Mouse (Mus musculus) limb, embryonic 12.5 days (tissue): ENCODE measurements around the gene Fam196b. TPM values are rescaled to one million over a fixed set of nuclear protein-coding genes. Genes with fewer than 3 reads are reported as not detected.

Source experiments
- ATAC-seq: fragments of 200-750 bp; cut with Nextera tagmentation; 2 replicates; pipeline ENCODE4 v1.8.0; 2017; ENCODE audit warnings: low read depth, moderate TSS enrichment; ENCODE audit not compliant: insufficient number of reproducible peaks, insufficient read depth, low FRiP score, low TSS enrichment
- H3K27ac ChIP-seq: fragments of 300-500 bp; sonication (generic); 2 replicates; pipeline ENCODE4 v1.5.1; 2016; ENCODE audit warnings: mild to moderate bottlenecking, moderate library complexity
- H3K27me3 ChIP-seq: fragments of 300-500 bp; sonication (generic); 2 replicates; pipeline ENCODE4 v1.6.1; 2016; ENCODE audit warnings: mild to moderate bottlenecking, moderate library complexity
- H3K36me3 ChIP-seq: fragments of 300-500 bp; sonication (generic); 2 replicates; pipeline ENCODE4 v1.6.1; 2016; ENCODE audit warnings: mild to moderate bottlenecking, moderate library complexity
- H3K4me1 ChIP-seq: fragments of 300-500 bp; sonication (generic); replicated peaks from 2 replicates; pipeline ENCODE4 v1.6.1; 2016
- H3K4me2 ChIP-seq: fragments of 300-500 bp; sonication (generic); 2 replicates; pipeline ENCODE4 v1.6.1; 2016; ENCODE audit warnings: mild to moderate bottlenecking, moderate library complexity
- H3K4me3 ChIP-seq: fragments of 300-500 bp; sonication (generic); replicated peaks from 2 replicates; pipeline ENCODE4 v1.5.1; 2016; ENCODE audit warnings: mild to moderate bottlenecking
- H3K9ac ChIP-seq: fragments of 300-500 bp; sonication (generic); replicated peaks from 2 replicates; pipeline ENCODE4 v1.6.1; 2016; ENCODE audit warnings: mild to moderate bottlenecking, moderate library complexity
- H3K9me3 ChIP-seq: fragments of 300-500 bp; sonication (generic); 2 replicates; pipeline ENCODE4 v1.6.1; 2016; ENCODE audit warnings: mild to moderate bottlenecking, moderate library complexity
- WGBS: fragments of 180-500 bp; shearing (Covaris S2); methylation state at CpG from one replicate; pipeline ENCODE4 v1.1.7; 2016; 5-methylcytosine and 5-hydroxymethylcytosine counted together
- polyA plus RNA-seq: library from polyadenylated mRNA; unstranded; fragments of >200 nt; fragmentation: Nextera tagmentation; extraction: Ambion mirVana; gene quantifications from 2 replicates; pipeline ENCODE4 v1.2.1, GENCODE M21; 2016

The Fam196b gene
- polyA plus RNA-seq, 1 experiment from 2014 or later: 1.2 TPM

- whole genome bisulfite sequencing: 53% methylated on average over 7 of the region's 7 CpGs
Measured at GRCm38 (mm10) chr11:34332344-34333031, 17.9 kb downstream of the Fam196b start.

GRCm38 (mm10) chr11:34337907-34338306, 23.3 kb downstream of the Fam196b start:
- Histone ChIP-seq H3K4me3 (no peak overlapping the region), H3K9ac (no peak overlapping the region), H3K9me3 (no peaks in the 10 kb centered on the region), H3K4me2 (no peak overlapping the region), H3K27me3 (0 out of 2 replicates have a peak, but pooled peaks cover 6% of the 10 kb centered on the region), H3K36me3 (no peaks in the 10 kb centered on the region), H3K4me1 (0 out of 2 replicates have a peak, but pooled peaks cover 12% of the 10 kb centered on the region), H3K27ac (no peak overlapping the region)
- WGBS: 77% methylated on average over 1 of the region's 1 CpGs
- ATAC-seq: no peak

More at GRCm38 (mm10) chr11:34332344-34333031, 17.9 kb downstream of the Fam196b start:
- no peaks in the 10 kb centered on the region for H3K9me3 ChIP-seq
- no peak overlapping the region for H3K9ac ChIP-seq
- 0 out of 2 replicates have a peak, but pooled peaks cover 6% of the 10 kb centered on the region for H3K27me3 ChIP-seq
- no peaks in the 10 kb centered on the region for H3K36me3 ChIP-seq
- no peak for ATAC-seq
- no peak overlapping the region for H3K4me3 ChIP-seq
- H3K27ac ChIP-seq: no peak overlapping the region
- H3K4me2 ChIP-seq: no peak overlapping the region
- no peaks in the 10 kb centered on the region for H3K4me1 ChIP-seq

- H3K4me1 ChIP-seq: peaks cover 21% of the 10 kb centered on the region; the same call in 1 of the 2 replicates
- H3K27me3 ChIP-seq: 0 out of 2 replicates have a peak, but pooled peaks cover 2% of the 10 kb centered on the region
- no peak overlapping the region for H3K4me2 ChIP-seq
- no peak overlapping the region for H3K27ac ChIP-seq
- no peaks in the 10 kb centered on the region for H3K9me3 ChIP-seq
- H3K9ac ChIP-seq: no peak overlapping the region
- no peak for ATAC-seq
- H3K36me3 ChIP-seq: no peaks in the 10 kb centered on the region
- no peak overlapping the region for H3K4me3 ChIP-seq
- WGBS: 75% methylated on average over 5 of the region's 5 CpGs
Measured at GRCm38 (mm10) chr11:34339693-34340092, 25.1 kb downstream of the Fam196b start.

- Histone ChIP-seq H3K4me1 (peaks cover 28% of the 10 kb centered on the region; the same call in 1 of the 2 replicates), H3K9me3 (no peaks in the 10 kb centered on the region), H3K27ac (no peak overlapping the region), H3K4me3 (no peak overlapping the region), H3K27me3 (no peaks in the 10 kb centered on the region), H3K36me3 (no peaks in the 10 kb centered on the region), H3K4me2 (no peak overlapping the region), H3K9ac (no peak overlapping the region)
- ATAC-seq: no peak
- WGBS: 66% methylated on average over 4 of the region's 4 CpGs
Measured at GRCm38 (mm10) chr11:34343742-34344307, 29.2 kb downstream of the Fam196b start.

GRCm38 (mm10) chr11:34344310-34344709, 29.7 kb downstream of the Fam196b start:
- WGBS: 66% methylated on average over 5 of the region's 5 CpGs
- H3K4me1 ChIP-seq: peaks cover 33% of the 10 kb centered on the region; the same call in 1 of the 2 replicates

GRCm38 (mm10) chr11:34348287-34348918, 33.8 kb downstream of the Fam196b start:
- WGBS: 42% methylated on average over 4 of the region's 4 CpGs

More at GRCm38 (mm10) chr11:34344310-34344709, 29.7 kb downstream of the Fam196b start:
- Histone ChIP-seq H3K4me2 (no peak overlapping the region), H3K27ac (no peak overlapping the region), H3K27me3 (no peaks in the 10 kb centered on the region), H3K9me3 (no peaks in the 10 kb centered on the region), H3K4me3 (no peak overlapping the region), H3K36me3 (no peaks in the 10 kb centered on the region), H3K9ac (no peak overlapping the region)
- no peak for ATAC-seq

GRCm38 (mm10) chr11:34349453-34350056, 34.9 kb downstream of the Fam196b start:
- Histone ChIP-seq H3K27ac (no peak overlapping the region), H3K4me1 (peaks cover 27% of the 10 kb centered on the region; the same call in 1 of the 2 replicates), H3K36me3 (no peaks in the 10 kb centered on the region), H3K9me3 (no peaks in the 10 kb centered on the region), H3K4me3 (no peak overlapping the region), H3K4me2 (no peak overlapping the region), H3K9ac (no peak overlapping the region), H3K27me3 (no peaks in the 10 kb centered on the region)
- WGBS: 68% methylated on average over 10 of the region's 10 CpGs
- no peak for ATAC-seq

More at GRCm38 (mm10) chr11:34348287-34348918, 33.8 kb downstream of the Fam196b start:
- Histone ChIP-seq H3K4me2 (no peak overlapping the region), H3K4me1 (peaks cover 34% of the 10 kb centered on the region; the same call in 1 of the 2 replicates), H3K9me3 (no peaks in the 10 kb centered on the region), H3K36me3 (no peaks in the 10 kb centered on the region), H3K27ac (peak overlapping the region; percentile 59), H3K27me3 (no peaks in the 10 kb centered on the region), H3K4me3 (no peak overlapping the region), H3K9ac (no peak overlapping the region)
- no peak for ATAC-seq

- Histone ChIP-seq H3K27me3 (no peaks in the 10 kb centered on the region), H3K4me3 (no peak overlapping the region), H3K4me2 (no peak overlapping the region), H3K27ac (no peak overlapping the region), H3K9ac (no peak overlapping the region), H3K4me1 (peaks cover 16% of the 10 kb centered on the region), H3K9me3 (no peaks in the 10 kb centered on the region), H3K36me3 (no peaks in the 10 kb centered on the region)
- no peak for ATAC-seq
- 61% methylated on average over 12 of the region's 12 CpGs for WGBS
Measured at GRCm38 (mm10) chr11:34355406-34355805, 40.8 kb downstream of the Fam196b start.

- Histone ChIP-seq H3K9ac (no peak overlapping the region), H3K9me3 (no peaks in the 10 kb centered on the region), H3K4me2 (no peak overlapping the region), H3K4me3 (no peak overlapping the region), H3K4me1 (peaks cover 16% of the 10 kb centered on the region), H3K36me3 (no peaks in the 10 kb centered on the region), H3K27ac (no peak overlapping the region), H3K27me3 (no peaks in the 10 kb centered on the region)
- ATAC-seq: no peak
- WGBS: 44% methylated on average over 2 of the region's 2 CpGs
Measured at GRCm38 (mm10) chr11:34356109-34356508, 41.5 kb downstream of the Fam196b start.

- Histone ChIP-seq H3K36me3 (no peaks in the 10 kb centered on the region), H3K27me3 (no peaks in the 10 kb centered on the region), H3K9ac (no peak overlapping the region), H3K4me3 (no peak overlapping the region), H3K9me3 (no peaks in the 10 kb centered on the region), H3K4me1 (peaks cover 18% of the 10 kb centered on the region), H3K27ac (no peak overlapping the region), H3K4me2 (no peak overlapping the region)
- no peak for ATAC-seq
- 81% methylated on average over 4 of the region's 4 CpGs for WGBS
Measured at GRCm38 (mm10) chr11:34372224-34372623, 57.6 kb downstream of the Fam196b start.

- H3K27me3 ChIP-seq: peaks cover 4% of the 10 kb centered on the region; the same call in 1 of the 2 replicates
- H3K9ac ChIP-seq: no peak overlapping the region
- no peak overlapping the region for H3K27ac ChIP-seq
- H3K4me2 ChIP-seq: no peak overlapping the region
- no peak for ATAC-seq
- H3K4me3 ChIP-seq: no peak overlapping the region
- H3K4me1 ChIP-seq: peaks cover 39% of the 10 kb centered on the region
- WGBS: 55% methylated on average over 1 of the region's 1 CpGs
- H3K9me3 ChIP-seq: no peaks in the 10 kb centered on the region
- no peaks in the 10 kb centered on the region for H3K36me3 ChIP-seq
Measured at GRCm38 (mm10) chr11:34375557-34375956, 60.9 kb downstream of the Fam196b start.
